Mouse (Mus musculus) G1E (cell line): ENCODE measurements around the gene Mxi1. TPM values are rescaled to one million over a fixed set of nuclear protein-coding genes. Genes with fewer than 3 reads are reported as not detected.

Experiments
- ATAC-seq: 2 replicates; pipeline ENCODE4 v1.8.0; 2016; ENCODE audit warnings: mild to moderate bottlenecking; ENCODE audit not compliant: insufficient number of reproducible peaks, poor library complexity, low FRiP score, severe bottlenecking; ENCODE audit errors: extremely low read depth
- DNase-seq: peaks from one replicate; pipeline ENCODE4 v3.0.0; 2012; ENCODE audit warnings: low spot score
- H3K27me3 ChIP-seq: 2 replicates; pipeline ENCODE4 v1.6.1; 2012; ENCODE audit warnings: mild to moderate bottlenecking, low read length, inconsistent platforms; ENCODE audit not compliant: insufficient read depth
- H3K36me3 ChIP-seq: replicated peaks from 2 replicates; pipeline ENCODE3; 2012; ENCODE audit warnings: mild to moderate bottlenecking, inconsistent platforms
- H3K4me1 ChIP-seq: 2 replicates; pipeline ENCODE4 v1.6.1; 2012; ENCODE audit warnings: low read depth, low read length, inconsistent platforms, mixed read lengths; ENCODE audit not compliant: insufficient read depth
- H3K4me3 ChIP-seq: 2 replicates; pipeline ENCODE4 v1.5.1; 2012; ENCODE audit warnings: low read depth, mild to moderate bottlenecking, inconsistent platforms, low read length, moderate library complexity, mixed read lengths
- H3K9me3 ChIP-seq: replicated peaks from 2 replicates; pipeline ENCODE4 v1.6.1; 2012; ENCODE audit warnings: inconsistent platforms
- CTCF ChIP-seq: IDR thresholded peaks from 2 replicates; pipeline ENCODE4 v1.5.1; 2012; ENCODE audit warnings: low read depth, low read length, inconsistent platforms, mixed read lengths
- GATA1 ChIP-seq: IDR thresholded peaks from 2 replicates; pipeline ENCODE4 v1.6.1; 2012; ENCODE audit warnings: borderline replicate concordance, low read length, inconsistent platforms, mixed read lengths
- GATA2 ChIP-seq: IDR thresholded peaks from 2 replicates; pipeline ENCODE4 v1.6.1; 2012; ENCODE audit warnings: low read depth, low read length, inconsistent platforms, borderline replicate concordance
- POLR2AphosphoS5 ChIP-seq: IDR thresholded peaks from 2 replicates; pipeline ENCODE4 v1.6.1; 2012; ENCODE audit warnings: low read depth, low read length, inconsistent platforms; ENCODE audit not compliant: insufficient replicate concordance
- TAL1 ChIP-seq: conservative IDR thresholded peaks from 2 replicates; pipeline ENCODE4 v1.6.1; 2012; ENCODE audit warnings: low read depth, low read length, inconsistent platforms, mixed read lengths
- polyA plus RNA-seq: library from polyadenylated mRNA; stranded (reverse); fragments of >175 nt; gene quantifications from 2 replicates; pipeline ENCODE4 v1.2.3, GENCODE M21; 2012
- total RNA-seq, 2 experiments: library from RNA; stranded (forward) in 1 of 2; stranded (reverse) in 1 of 2; fragments of 200-1000 nt in 1 of 2; fragments of >200 nt in 1 of 2; fragmentation: Nextera tagmentation in 1 of 2; gene quantifications; 2 replicates each; pipeline ENCODE4 v1.2.3; 2014 to 2017

The Mxi1 gene
- total and polyA plus RNA-seq, 3 experiments = 20.5 to 74.6 (median 47.1) TPM

DNA sequence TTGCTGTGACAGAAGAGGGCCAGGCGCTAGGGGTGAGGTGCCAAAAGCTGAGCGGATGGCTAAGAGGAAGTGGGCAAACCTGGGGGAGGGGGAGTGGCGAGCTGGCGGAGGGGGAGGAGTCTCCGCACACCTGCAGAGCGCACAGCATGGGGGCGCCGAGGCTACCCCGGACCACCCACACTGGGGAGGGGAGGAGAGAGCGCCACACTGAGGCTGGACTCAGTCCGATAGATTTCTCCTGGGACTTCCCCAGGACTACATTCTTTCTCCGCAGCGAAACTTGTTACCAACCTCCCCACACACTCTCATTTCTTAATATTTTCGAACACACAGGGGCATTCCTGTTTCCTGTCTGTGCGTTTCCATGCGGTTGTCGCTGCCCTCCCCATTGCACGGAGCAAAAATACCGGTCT, 113.0 kb downstream of the Mxi1 start:
- no peaks in the 10 kb centered on the region for H3K36me3 ChIP-seq
- no peak overlapping the region; the same call in 1 of the 2 replicates for H3K4me3 ChIP-seq
- H3K9me3 ChIP-seq = no peaks in the 10 kb centered on the region
- peaks cover 19% of the 10 kb centered on the region for H3K4me1 ChIP-seq
- peaks cover 15% of the 10 kb centered on the region; the same call in 1 of the 2 replicates for H3K27me3 ChIP-seq
- DNase-seq (no peak), ATAC-seq (no peak)
- TF ChIP-seq POLR2AphosphoS5 (no peak), TAL1 (no peak), GATA2 (no peak), GATA1 (no peak), CTCF (no peak)

DNA sequence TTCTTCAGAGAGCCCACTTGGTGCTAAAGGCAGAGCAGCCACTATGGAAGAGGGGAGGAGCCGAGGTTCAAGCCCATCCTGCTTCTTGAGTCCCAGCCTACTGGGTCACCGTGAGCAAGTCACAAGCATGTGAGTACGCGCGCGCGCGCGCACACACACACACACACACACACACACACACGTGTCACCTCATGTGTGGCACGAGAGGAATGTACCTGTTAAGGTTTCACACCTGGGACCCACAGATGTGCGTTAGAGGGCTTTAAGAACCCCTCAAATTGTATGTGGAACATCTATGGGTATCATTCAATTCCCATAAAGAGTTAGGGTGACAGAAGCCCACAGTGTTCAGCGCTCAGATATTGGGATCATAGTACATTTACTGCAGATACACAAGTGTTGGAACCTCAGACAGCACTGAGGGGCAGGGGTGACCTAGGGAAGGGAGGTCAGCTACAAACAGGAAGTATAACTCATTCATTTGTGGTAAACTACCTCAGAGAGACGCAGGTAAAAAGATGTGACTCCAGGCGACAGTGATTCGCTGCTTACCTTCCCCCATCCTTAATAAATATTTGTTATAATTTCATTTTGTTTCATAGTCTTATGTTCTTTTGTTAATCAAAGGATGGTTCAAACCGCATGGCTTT, 113.6 kb downstream of the Mxi1 start:
- H3K36me3 ChIP-seq = no peaks in the 10 kb centered on the region
- DNase-seq (no peak), ATAC-seq (no peak)
- TF ChIP-seq GATA1 (no peak), GATA2 (no peak), TAL1 (no peak), POLR2AphosphoS5 (no peak), CTCF (no peak)
- H3K9me3 ChIP-seq = no peaks in the 10 kb centered on the region
- H3K27me3 ChIP-seq = peaks cover 10% of the 10 kb centered on the region; the same call in 1 of the 2 replicates
- no peak overlapping the region for H3K4me3 ChIP-seq
- H3K4me1 ChIP-seq = peaks cover 17% of the 10 kb centered on the region

DNA sequence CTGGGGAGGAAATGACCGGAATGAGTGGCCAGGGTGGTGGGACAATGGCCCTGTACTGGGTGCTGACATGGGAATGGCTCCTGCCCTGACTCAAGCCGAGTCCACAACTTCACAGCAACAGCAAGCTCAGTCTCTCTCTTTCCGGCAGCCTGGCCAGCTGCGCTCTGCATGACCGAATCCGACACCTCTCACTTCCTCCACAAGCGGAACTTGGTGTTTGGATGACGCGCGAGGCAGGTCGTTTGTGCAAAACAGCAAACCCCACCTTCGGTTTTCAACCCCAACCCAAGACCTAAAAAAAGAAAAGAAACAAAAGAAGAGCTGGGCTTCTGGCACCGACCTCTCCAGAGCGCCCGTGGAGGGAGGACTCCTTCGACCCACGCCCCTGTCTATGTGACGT, 114.3 kb downstream of the Mxi1 start:
- DNase-seq (no peak), ATAC-seq (no peak)
- no peak overlapping the region for H3K4me3 ChIP-seq
- H3K27me3 ChIP-seq = peaks cover 10% of the 10 kb centered on the region; the same call in 1 of the 2 replicates
- TF ChIP-seq GATA1 = no peak
- TF ChIP-seq TAL1 = no peak
- no peak for TF ChIP-seq CTCF
- TF ChIP-seq POLR2AphosphoS5 = no peak
- no peak for TF ChIP-seq GATA2
- no peaks in the 10 kb centered on the region for H3K9me3 ChIP-seq
- H3K4me1 ChIP-seq = peaks cover 17% of the 10 kb centered on the region
- no peaks in the 10 kb centered on the region for H3K36me3 ChIP-seq

Other genes starting within 250 kb of the Mxi1 start
- 80.2 and 89.2 TPM in 2 replicates for gene Add3, start 170.1 kb upstream of the Mxi1 start, total RNA-seq (2014; fragmentation: Nextera tagmentation)
- gene Add3, start 170.1 kb upstream of the Mxi1 start, total RNA-seq (2017) = 78.0 and 81.6 TPM in 2 replicates
- gene Add3, start 170.1 kb upstream of the Mxi1 start, polyA plus RNA-seq = 9.2 and 10.9 TPM in 2 replicates
- gene Gm10197, start 61.2 kb downstream of the Mxi1 start, total RNA-seq (2014; fragmentation: Nextera tagmentation) = not detected in 2 replicates
- 6.6 TPM in 1 of 2 replicates, not detected in the other for gene Gm10197, start 61.2 kb downstream of the Mxi1 start, total RNA-seq (2017)
- gene Gm10197, start 61.2 kb downstream of the Mxi1 start, polyA plus RNA-seq = not detected in 2 replicates
- 96.5 and 105 TPM in 2 replicates for gene Smndc1, start 80.1 kb downstream of the Mxi1 start, total RNA-seq (2014; fragmentation: Nextera tagmentation)
- 44.9 and 47.7 TPM in 2 replicates for gene Smndc1, start 80.1 kb downstream of the Mxi1 start, total RNA-seq (2017)
- 181 and 267 TPM in 2 replicates for gene Smndc1, start 80.1 kb downstream of the Mxi1 start, polyA plus RNA-seq
- not detected in 2 replicates for gene Dusp5, start 218.6 kb downstream of the Mxi1 start, total RNA-seq (2014; fragmentation: Nextera tagmentation)
- 0.05 TPM in 1 of 2 replicates, not detected in the other for gene Dusp5, start 218.6 kb downstream of the Mxi1 start, total RNA-seq (2017)
- gene Dusp5, start 218.6 kb downstream of the Mxi1 start, polyA plus RNA-seq = 0.03 TPM in 1 of 2 replicates, not detected in the other